Mouse (Mus musculus): Measurements from ENCODE around the gene Zfp715. TPM values are rescaled to one million over a fixed set of nuclear protein-coding genes. Genes with fewer than 3 reads are reported as not detected.
"Not testable (repeated sequence)": the region's sequence is repeated elsewhere in the genome, so short reads cannot be mapped to it uniquely, and the experiment has no call there.

The Zfp715 gene
- polyA plus RNA-seq, 1 experiment from 2014 or later, result 14.9 TPM

DNA sequence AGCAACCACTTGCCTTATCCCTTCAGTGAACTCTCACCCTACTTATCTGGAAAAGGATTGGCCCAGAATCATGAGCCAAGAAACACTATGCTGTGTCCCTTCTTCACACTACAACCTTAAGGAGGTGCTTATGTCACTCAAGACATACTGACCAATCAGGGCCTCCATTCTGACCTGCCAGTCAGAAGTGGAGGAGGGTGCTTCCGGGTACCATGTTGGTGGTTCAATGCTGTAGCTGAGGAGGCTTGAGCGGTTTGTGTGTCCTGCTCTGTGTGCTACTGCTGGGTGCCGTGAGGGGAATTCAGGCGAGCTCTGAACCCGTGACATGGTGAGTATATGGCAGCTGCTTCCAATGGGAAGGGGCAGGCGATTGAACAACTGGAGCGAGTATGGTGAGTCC, 59.6 kb downstream of the Zfp715 start:
- 83% methylated on average over 7 of the region's 7 CpGs for WGBS

GRCm38 (mm10) chr7:43250718-43251117, 62.4 kb downstream of the Zfp715 start:
- WGBS, result 83% methylated on average over 1 of the region's 1 CpGs
- not testable (repeated sequence) for H3K4me3 ChIP-seq (ENCODE audit: low read length); H3K27me3 ChIP-seq (ENCODE audit: insufficient read depth, low read length); H3K4me1 ChIP-seq (ENCODE audit: insufficient read depth, low read length); H3K36me3 ChIP-seq (ENCODE audit: insufficient read depth, low read length); ATAC-seq (ENCODE audit: low FRiP score, low TSS enrichment); H3K9me3 ChIP-seq (ENCODE audit: low read length); H3K27ac ChIP-seq (ENCODE audit: low read length); H3K9ac ChIP-seq (replicated peaks; ENCODE audit: low read length); H3K4me2 ChIP-seq (replicated peaks; ENCODE audit: low read depth, low read length)

More for the DNA sequence above, 59.6 kb downstream of the Zfp715 start:
- H3K4me3 ChIP-seq (ENCODE audit: low read length), result no peak overlapping the region
- no peak overlapping the region for H3K9ac ChIP-seq (replicated peaks; ENCODE audit: low read length)
- no peak overlapping the region for H3K4me2 ChIP-seq (replicated peaks; ENCODE audit: low read depth, low read length)
- no peaks in the 10 kb centered on the region for H3K36me3 ChIP-seq (ENCODE audit: insufficient read depth, low read length)
- H3K27ac ChIP-seq (ENCODE audit: low read length), result no peak overlapping the region
- no peaks in the 10 kb centered on the region for H3K27me3 ChIP-seq (ENCODE audit: insufficient read depth, low read length)
- no peaks in the 10 kb centered on the region for H3K9me3 ChIP-seq (ENCODE audit: low read length)
- ATAC-seq (ENCODE audit: low FRiP score, low TSS enrichment), result no peak
- H3K4me1 ChIP-seq (ENCODE audit: insufficient read depth, low read length), result no peaks in the 10 kb centered on the region

Other genes with a start within 250 kb of the Zfp715 start
- gene Zfp936, start 199.1 kb downstream of the Zfp715 start, polyA plus RNA-seq (2015; fragmentation: Nextera tagmentation; extraction: Ambion mirVana), result not detected in 2 replicates
- gene Siglecf, start 38.0 kb upstream of the Zfp715 start, polyA plus RNA-seq (2015; fragmentation: Nextera tagmentation; extraction: Ambion mirVana), result not detected in 2 replicates
- gene Siglecg, start 94.9 kb upstream of the Zfp715 start, polyA plus RNA-seq (2015; fragmentation: Nextera tagmentation; extraction: Ambion mirVana), result 1.6 and 2.4 TPM in 2 replicates
- gene Lim2, start 114.4 kb upstream of the Zfp715 start, polyA plus RNA-seq (2015; fragmentation: Nextera tagmentation; extraction: Ambion mirVana), result not detected in 2 replicates
- 0.92 TPM in 1 of 2 replicates, not detected in the other for gene Nkg7, start 123.8 kb upstream of the Zfp715 start, polyA plus RNA-seq (2015; fragmentation: Nextera tagmentation; extraction: Ambion mirVana)
- not detected in 2 replicates for gene Cldnd2, start 127.5 kb upstream of the Zfp715 start, polyA plus RNA-seq (2015; fragmentation: Nextera tagmentation; extraction: Ambion mirVana)
- 383 and 436 TPM in 2 replicates for gene Etfb, start 130.8 kb upstream of the Zfp715 start, polyA plus RNA-seq (2015; fragmentation: Nextera tagmentation; extraction: Ambion mirVana)
- gene Gm45233, start 130.8 kb upstream of the Zfp715 start, polyA plus RNA-seq (2015; fragmentation: Nextera tagmentation; extraction: Ambion mirVana), result 1.2 TPM in 1 of 2 replicates, not detected in the other
- 4.6 and 5.5 TPM in 2 replicates for gene Vsig10l, start 149.9 kb upstream of the Zfp715 start, polyA plus RNA-seq (2015; fragmentation: Nextera tagmentation; extraction: Ambion mirVana)
- gene Iglon5, start 176.8 kb upstream of the Zfp715 start, polyA plus RNA-seq (2015; fragmentation: Nextera tagmentation; extraction: Ambion mirVana), result 0.37 and 0.59 TPM in 2 replicates
- not detected in 2 replicates for gene 4931406B18Rik, start 192.6 kb upstream of the Zfp715 start, polyA plus RNA-seq (2015; fragmentation: Nextera tagmentation; extraction: Ambion mirVana)
- gene Cd33, start 231.1 kb upstream of the Zfp715 start, polyA plus RNA-seq (2015; fragmentation: Nextera tagmentation; extraction: Ambion mirVana), result 0.49 and 0.81 TPM in 2 replicates
- 3.7 and 3.8 TPM in 2 replicates for gene Zfp658, start 249.0 kb upstream of the Zfp715 start, polyA plus RNA-seq (2015; fragmentation: Nextera tagmentation; extraction: Ambion mirVana)